Mouse (Mus musculus): ENCODE measurements at regions not wholly inside any gene's neighbourhood (a gene's known extent, or its start where the extent isn't known, plus 50 kb on each side); places are given as distances from the start of the nearest gene placed in this dataset.
A peak's percentile ranks its signal among the peaks of the same experiment; 100 is the strongest.

DNA sequence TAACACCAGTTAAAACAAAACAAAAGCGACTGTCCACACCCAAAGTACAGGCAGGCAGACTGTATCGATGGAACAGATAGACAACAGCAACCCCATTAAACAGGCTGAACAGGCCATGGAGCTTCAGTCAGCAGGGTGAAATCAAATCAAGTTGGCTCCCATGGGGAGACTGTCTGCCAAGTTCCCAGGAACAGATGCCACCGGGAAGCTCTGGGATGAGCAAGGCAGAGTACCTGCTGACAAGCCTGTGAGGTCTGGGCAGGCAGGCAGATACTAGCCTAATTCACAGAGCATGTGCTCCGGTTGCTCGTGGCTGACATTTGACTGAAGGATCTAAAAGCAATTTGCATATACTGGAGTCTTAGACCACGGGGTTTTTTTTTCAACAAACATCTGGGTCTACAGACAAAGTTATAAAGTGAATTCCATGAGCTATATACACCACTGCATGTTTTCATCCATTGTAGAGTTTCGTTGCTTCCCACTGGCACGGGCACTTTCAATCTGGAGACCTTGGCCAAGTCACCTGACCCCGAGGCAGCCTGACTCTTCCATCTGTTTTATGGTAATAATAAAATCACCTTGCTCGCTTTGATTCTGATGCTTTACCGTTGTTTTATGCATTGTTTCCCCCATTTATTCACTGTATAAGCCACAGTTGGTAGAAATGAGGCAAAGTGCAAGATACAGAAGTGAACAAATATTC, 50.1 kb upstream of the Actbl2 start:
- H3K9ac ChIP-seq, result no peak overlapping the region
- WGBS, result 76% methylated on average over 11 of the region's 11 CpGs
- H3K4me2 ChIP-seq (replicated peaks), result no peak overlapping the region
- no peak for ATAC-seq (ENCODE audit: insufficient number of reproducible peaks, insufficient read depth, low FRiP score, low TSS enrichment)
- H3K4me3 ChIP-seq, result no peak overlapping the region
- 0 out of 2 replicates have a peak overlapping the region, but pooled peaks have one; percentile 17 for H3K27ac ChIP-seq
- no peaks in the 10 kb centered on the region for H3K27me3 ChIP-seq
- no peaks in the 10 kb centered on the region for H3K9me3 ChIP-seq
- no peaks in the 10 kb centered on the region for H3K36me3 ChIP-seq
- H3K4me1 ChIP-seq, result no peaks in the 10 kb centered on the region

All from embryonic facial prominence, embryonic 12.5 days (tissue).